Mouse (Mus musculus) midbrain, embryonic 16.5 days (tissue): ENCODE measurements around the gene Plekha6. TPM values are rescaled to one million over a fixed set of nuclear protein-coding genes. Genes with fewer than 3 reads are reported as not detected.

Experiments used
- ATAC-seq: fragments of 200-750 bp; cut with Nextera tagmentation; 2 replicates; pipeline ENCODE4 v1.8.0; 2017; ENCODE audit warnings: moderate TSS enrichment
- H3K27ac ChIP-seq: fragments of 300-500 bp; sonication (generic); 2 replicates; pipeline ENCODE4 v1.5.1; 2014; ENCODE audit warnings: mild to moderate bottlenecking, low read length, mixed read lengths
- H3K27me3 ChIP-seq: fragments of 300-500 bp; sonication (generic); 2 replicates; pipeline ENCODE4 v1.6.1; 2014; ENCODE audit warnings: low read depth, low read length, mixed read lengths; ENCODE audit not compliant: control insufficient read depth, insufficient read depth
- H3K36me3 ChIP-seq: fragments of 300-500 bp; sonication (generic); 2 replicates; pipeline ENCODE4 v1.6.1; 2014; ENCODE audit warnings: mild to moderate bottlenecking, low read length, moderate library complexity, mixed read lengths; ENCODE audit not compliant: control insufficient read depth, insufficient read depth
- H3K4me1 ChIP-seq: fragments of 300-500 bp; sonication (generic); 2 replicates; pipeline ENCODE4 v1.6.1; 2014; ENCODE audit warnings: mild to moderate bottlenecking, low read length, mixed read lengths; ENCODE audit not compliant: control insufficient read depth, insufficient read depth
- H3K4me2 ChIP-seq: fragments of 300-500 bp; sonication (generic); 2 replicates; pipeline ENCODE4 v1.6.1; 2014; ENCODE audit warnings: mild to moderate bottlenecking, low read length, mixed read lengths
- H3K4me3 ChIP-seq: fragments of 300-500 bp; sonication (generic); 2 replicates; pipeline ENCODE4 v1.5.1; 2014; ENCODE audit warnings: low read depth, mild to moderate bottlenecking, low read length, moderate library complexity, mixed read lengths
- H3K9ac ChIP-seq: fragments of 300-500 bp; sonication (generic); 2 replicates; pipeline ENCODE4 v1.6.1; 2014; ENCODE audit warnings: low read depth, low read length, mixed read lengths
- H3K9me3 ChIP-seq: fragments of 300-500 bp; sonication (generic); replicated peaks from 2 replicates; pipeline ENCODE4 v1.6.1; 2014; ENCODE audit warnings: mild to moderate bottlenecking, low read length, mixed read lengths; ENCODE audit not compliant: control insufficient read depth, poor library complexity, severe bottlenecking
- WGBS: fragments of 180-500 bp; shearing (Covaris S2); extraction: QIAGEN DNeasy Blood & Tissue Kit; methylation state at CpG from one replicate; pipeline ENCODE4 v1.1.7; 2014; 5-methylcytosine and 5-hydroxymethylcytosine counted together
- polyA plus RNA-seq: library from polyadenylated mRNA; unstranded; fragments of >200 nt; fragmentation: Nextera tagmentation; extraction: Ambion mirVana; gene quantifications from 2 replicates; pipeline ENCODE4 v1.2.1, GENCODE M21; 2015

Plekha6 gene
- polyA plus RNA-seq, 1 experiment from 2014 or later, result 17.3 TPM

GRCm38 (mm10) chr1:133236693-133237440 lies 72.9 kb downstream of the Plekha6 start:
- Histone ChIP-seq H3K4me1 (peaks cover 15% of the 10 kb centered on the region; the same call in 1 of the 2 replicates), H3K27ac (0 out of 2 replicates have a peak overlapping the region, but pooled peaks have one; percentile 20), H3K9ac (no peak overlapping the region), H3K4me2 (no peak overlapping the region), H3K9me3 (no peaks in the 10 kb centered on the region), H3K27me3 (no peaks in the 10 kb centered on the region), H3K4me3 (no peak overlapping the region), H3K36me3 (no peaks in the 10 kb centered on the region)
- WGBS, result 39% methylated on average over 8 of the region's 8 CpGs
- ATAC-seq, result no peak; the same call in 1 of the 2 replicates

GRCm38 (mm10) chr1:133237670-133238069 lies 73.7 kb downstream of the Plekha6 start:
- no peak for ATAC-seq
- Histone ChIP-seq H3K27me3 (no peaks in the 10 kb centered on the region), H3K4me2 (no peak overlapping the region), H3K4me3 (no peak overlapping the region), H3K36me3 (no peaks in the 10 kb centered on the region), H3K9ac (no peak overlapping the region), H3K4me1 (peaks cover 15% of the 10 kb centered on the region; the same call in 1 of the 2 replicates), H3K9me3 (no peaks in the 10 kb centered on the region), H3K27ac (no peak overlapping the region)
- 77% methylated on average over 11 of the region's 11 CpGs for whole genome bisulfite sequencing

- Histone ChIP-seq H3K27ac (no peak overlapping the region), H3K4me3 (no peak overlapping the region), H3K27me3 (no peaks in the 10 kb centered on the region), H3K9ac (no peak overlapping the region), H3K36me3 (no peaks in the 10 kb centered on the region), H3K4me2 (no peak overlapping the region), H3K9me3 (no peaks in the 10 kb centered on the region), H3K4me1 (peaks cover 15% of the 10 kb centered on the region; the same call in 1 of the 2 replicates)
- ATAC-seq, result no peak
- 45% methylated on average over 6 of the region's 6 CpGs for WGBS
These were observed 75.3 kb downstream of the Plekha6 start for GRCm38 (mm10) chr1:133239121-133239812.

GRCm38 (mm10) chr1:133239813-133240160 lies 75.8 kb downstream of the Plekha6 start:
- H3K9ac ChIP-seq, result no peak overlapping the region
- no peak overlapping the region for H3K4me2 ChIP-seq
- H3K27me3 ChIP-seq, result no peaks in the 10 kb centered on the region
- ATAC-seq, result no peak
- H3K4me3 ChIP-seq, result no peak overlapping the region
- H3K4me1 ChIP-seq, result peaks cover 20% of the 10 kb centered on the region; the same call in 1 of the 2 replicates
- H3K9me3 ChIP-seq, result no peaks in the 10 kb centered on the region
- no peak overlapping the region for H3K27ac ChIP-seq
- no peaks in the 10 kb centered on the region for H3K36me3 ChIP-seq
- 61% methylated on average over 6 of the region's 6 CpGs for WGBS

- Histone ChIP-seq H3K27me3 (no peaks in the 10 kb centered on the region), H3K9me3 (no peaks in the 10 kb centered on the region), H3K36me3 (no peaks in the 10 kb centered on the region), H3K27ac (no peak overlapping the region), H3K9ac (no peak overlapping the region), H3K4me2 (no peak overlapping the region), H3K4me3 (no peak overlapping the region), H3K4me1 (peaks cover 31% of the 10 kb centered on the region)
- WGBS, result 81% methylated on average over 3 of the region's 3 CpGs
- no peak for ATAC-seq
These were observed 76.9 kb downstream of the Plekha6 start for GRCm38 (mm10) chr1:133240881-133241280.

- WGBS, result 78% methylated on average over 7 of the region's 7 CpGs
- no peak overlapping the region for H3K4me2 ChIP-seq
- H3K9ac ChIP-seq, result no peak overlapping the region
- H3K27me3 ChIP-seq, result no peaks in the 10 kb centered on the region
- peaks cover 31% of the 10 kb centered on the region for H3K4me1 ChIP-seq
- H3K4me3 ChIP-seq, result no peak overlapping the region
- H3K9me3 ChIP-seq, result no peaks in the 10 kb centered on the region
- no peak overlapping the region for H3K27ac ChIP-seq
- ATAC-seq, result no peak
- no peaks in the 10 kb centered on the region for H3K36me3 ChIP-seq
These were observed 80.7 kb downstream of the Plekha6 start for GRCm38 (mm10) chr1:133244668-133245067.

GRCm38 (mm10) chr1:133245690-133246619 lies 81.9 kb downstream of the Plekha6 start:
- ATAC-seq, result peak; percentile 52

GRCm38 (mm10) chr1:133247189-133247588 lies 83.2 kb downstream of the Plekha6 start:
- H3K27me3 ChIP-seq, result no peaks in the 10 kb centered on the region
- no peaks in the 10 kb centered on the region for H3K36me3 ChIP-seq
- no peak overlapping the region for H3K4me2 ChIP-seq
- 67% methylated on average over 5 of the region's 5 CpGs for WGBS
- peaks cover 39% of the 10 kb centered on the region for H3K4me1 ChIP-seq
- H3K9me3 ChIP-seq, result no peaks in the 10 kb centered on the region
- H3K4me3 ChIP-seq, result no peak overlapping the region
- no peak overlapping the region for H3K27ac ChIP-seq
- H3K9ac ChIP-seq, result no peak overlapping the region
- ATAC-seq, result no peak

More at GRCm38 (mm10) chr1:133245690-133246619, 81.9 kb downstream of the Plekha6 start:
- H3K4me3 ChIP-seq, result no peak overlapping the region; the same call in 1 of the 2 replicates
- peaks cover 31% of the 10 kb centered on the region for H3K4me1 ChIP-seq
- peak overlapping the region; percentile 37 for H3K4me2 ChIP-seq
- no peaks in the 10 kb centered on the region for H3K36me3 ChIP-seq
- WGBS, result 13% methylated on average over 12 of the region's 12 CpGs
- H3K9ac ChIP-seq, result no peak overlapping the region
- no peaks in the 10 kb centered on the region for H3K27me3 ChIP-seq
- H3K9me3 ChIP-seq, result no peaks in the 10 kb centered on the region
- H3K27ac ChIP-seq, result peak overlapping the region; percentile 63
